Mouse (Mus musculus) liver, embryonic 12.5 days (tissue): ENCODE measurements at regions not wholly inside any gene's neighbourhood (a gene's known extent, or its start where the extent isn't known, plus 50 kb on each side); places are given as distances from the start of the nearest gene placed in this dataset.

Experiments used
- ATAC-seq: fragments of 200-750 bp; cut with Nextera tagmentation; 2 replicates; pipeline ENCODE4 v1.8.0; 2017; ENCODE audit warnings: moderate number of reproducible peaks, mild to moderate bottlenecking, moderate library complexity
- H3K27ac ChIP-seq: fragments of 300-500 bp; sonication (generic); 2 replicates; pipeline ENCODE4 v1.5.1; 2016; ENCODE audit warnings: mild to moderate bottlenecking
- H3K27me3 ChIP-seq: fragments of 300-500 bp; sonication (generic); replicated peaks from 2 replicates; pipeline ENCODE4 v1.6.1; 2016; ENCODE audit warnings: mild to moderate bottlenecking, moderate library complexity
- H3K36me3 ChIP-seq: fragments of 300-500 bp; sonication (generic); 2 replicates; pipeline ENCODE4 v1.6.1; 2016; ENCODE audit warnings: mild to moderate bottlenecking, moderate library complexity
- H3K4me1 ChIP-seq: fragments of 300-500 bp; sonication (generic); 2 replicates; pipeline ENCODE4 v1.6.1; 2016
- H3K4me2 ChIP-seq: fragments of 300-500 bp; sonication (generic); 2 replicates; pipeline ENCODE4 v1.6.1; 2016; ENCODE audit warnings: mild to moderate bottlenecking, moderate library complexity
- H3K4me3 ChIP-seq: fragments of 300-500 bp; sonication (generic); 2 replicates; pipeline ENCODE4 v1.5.1; 2016; ENCODE audit warnings: mild to moderate bottlenecking, moderate library complexity
- H3K9ac ChIP-seq: fragments of 300-500 bp; sonication (generic); 2 replicates; pipeline ENCODE4 v1.6.1; 2016; ENCODE audit warnings: mild to moderate bottlenecking, moderate library complexity
- H3K9me3 ChIP-seq: fragments of 300-500 bp; sonication (generic); replicated peaks from 2 replicates; pipeline ENCODE4 v1.6.1; 2016; ENCODE audit warnings: mild to moderate bottlenecking, moderate library complexity
- WGBS: fragments of 180-500 bp; shearing (Covaris S2); methylation state at CpG from one replicate; pipeline ENCODE4 v1.1.7; 2016; ENCODE audit not compliant: insufficient replicate concordance; 5-methylcytosine and 5-hydroxymethylcytosine counted together

GRCm38 (mm10) chr17:79282771-79283170 lies 72.1 kb downstream of the Cdc42ep3 start:
- WGBS, result 62% methylated on average over 2 of the region's 2 CpGs
- no peaks in the 10 kb centered on the region for H3K9me3 ChIP-seq
- H3K4me1 ChIP-seq, result peaks cover 7% of the 10 kb centered on the region; the same call in 1 of the 2 replicates
- no peak overlapping the region for H3K4me2 ChIP-seq
- no peak for ATAC-seq
- no peak overlapping the region for H3K27ac ChIP-seq
- H3K9ac ChIP-seq, result no peak overlapping the region
- H3K4me3 ChIP-seq, result no peak overlapping the region
- no peaks in the 10 kb centered on the region for H3K36me3 ChIP-seq
- no peaks in the 10 kb centered on the region for H3K27me3 ChIP-seq

- Histone ChIP-seq H3K9me3 (no peaks in the 10 kb centered on the region), H3K4me2 (no peak overlapping the region), H3K4me1 (no peaks in the 10 kb centered on the region), H3K27ac (no peak overlapping the region), H3K4me3 (no peak overlapping the region), H3K36me3 (no peaks in the 10 kb centered on the region), H3K27me3 (no peaks in the 10 kb centered on the region), H3K9ac (no peak overlapping the region)
- 67% methylated on average over 8 of the region's 8 CpGs for WGBS
- ATAC-seq, result no peak
These were observed 81.3 kb downstream of the Cdc42ep3 start for GRCm38 (mm10) chr17:79273551-79273950.

- H3K27ac ChIP-seq, result no peak overlapping the region
These were observed 95.2 kb downstream of the Cdc42ep3 start for GRCm38 (mm10) chr17:79259691-79260090.

GRCm38 (mm10) chr17:79246962-79247902 lies 107.7 kb downstream of the Cdc42ep3 start:
- Histone ChIP-seq H3K9ac (no peak overlapping the region), H3K27ac (no peak overlapping the region), H3K27me3 (no peaks in the 10 kb centered on the region), H3K36me3 (no peaks in the 10 kb centered on the region), H3K4me3 (no peak overlapping the region), H3K4me1 (no peaks in the 10 kb centered on the region), H3K4me2 (no peak overlapping the region), H3K9me3 (no peaks in the 10 kb centered on the region; the same call in 1 of the 2 replicates)
- 71% methylated on average over 9 of the region's 9 CpGs for WGBS
- no peak for ATAC-seq

More at GRCm38 (mm10) chr17:79259691-79260090, 95.2 kb downstream of the Cdc42ep3 start:
- no peak for ATAC-seq
- 41% methylated on average over 5 of the region's 5 CpGs for WGBS
- H3K4me1 ChIP-seq, result no peaks in the 10 kb centered on the region
- no peak overlapping the region for H3K4me3 ChIP-seq
- no peak overlapping the region for H3K9ac ChIP-seq
- no peaks in the 10 kb centered on the region for H3K9me3 ChIP-seq
- H3K36me3 ChIP-seq, result no peaks in the 10 kb centered on the region
- H3K4me2 ChIP-seq, result no peak overlapping the region
- no peaks in the 10 kb centered on the region for H3K27me3 ChIP-seq

GRCm38 (mm10) chr17:79244121-79244520 lies 110.8 kb downstream of the Cdc42ep3 start:
- H3K9ac ChIP-seq, result no peak overlapping the region
- ATAC-seq, result no peak
- no peak overlapping the region for H3K4me2 ChIP-seq
- H3K4me1 ChIP-seq, result no peaks in the 10 kb centered on the region
- WGBS, result 76% methylated on average over 11 of the region's 11 CpGs
- H3K36me3 ChIP-seq, result no peaks in the 10 kb centered on the region
- no peak overlapping the region for H3K27ac ChIP-seq
- no peak overlapping the region for H3K4me3 ChIP-seq
- no peaks in the 10 kb centered on the region for H3K27me3 ChIP-seq
- no peaks in the 10 kb centered on the region; the same call in 1 of the 2 replicates for H3K9me3 ChIP-seq

GRCm38 (mm10) chr17:79243426-79243825 lies 111.5 kb downstream of the Cdc42ep3 start:
- H3K4me3 ChIP-seq, result no peak overlapping the region
- WGBS, result 81% methylated on average over 2 of the region's 2 CpGs
- no peak overlapping the region for H3K27ac ChIP-seq
- no peak for ATAC-seq
- H3K9ac ChIP-seq, result no peak overlapping the region
- H3K4me2 ChIP-seq, result no peak overlapping the region
- no peaks in the 10 kb centered on the region for H3K4me1 ChIP-seq
- no peaks in the 10 kb centered on the region; the same call in 1 of the 2 replicates for H3K9me3 ChIP-seq
- no peaks in the 10 kb centered on the region for H3K36me3 ChIP-seq
- no peaks in the 10 kb centered on the region for H3K27me3 ChIP-seq

- Histone ChIP-seq H3K27ac (no peak overlapping the region), H3K9me3 (no peaks in the 10 kb centered on the region; the same call in 1 of the 2 replicates), H3K27me3 (no peaks in the 10 kb centered on the region), H3K4me1 (no peaks in the 10 kb centered on the region), H3K4me3 (no peak overlapping the region), H3K4me2 (no peak overlapping the region), H3K9ac (no peak overlapping the region), H3K36me3 (no peaks in the 10 kb centered on the region)
- no peak for ATAC-seq
- 66% methylated on average over 3 of the region's 3 CpGs for WGBS
These were observed 113.4 kb downstream of the Cdc42ep3 start for GRCm38 (mm10) chr17:79241489-79241888.

- WGBS, result 43% methylated on average over 3 of the region's 3 CpGs
- no peaks in the 10 kb centered on the region for H3K27me3 ChIP-seq
- H3K9ac ChIP-seq, result no peak overlapping the region
- H3K27ac ChIP-seq, result no peak overlapping the region
- no peak overlapping the region for H3K4me3 ChIP-seq
- no peaks in the 10 kb centered on the region for H3K9me3 ChIP-seq
- peaks cover 2% of the 10 kb centered on the region; the same call in 1 of the 2 replicates for H3K4me1 ChIP-seq
- no peak overlapping the region for H3K4me2 ChIP-seq
- no peak for ATAC-seq
- no peaks in the 10 kb centered on the region for H3K36me3 ChIP-seq
These were observed 118.6 kb downstream of the Cdc42ep3 start for GRCm38 (mm10) chr17:79236244-79236781.

GRCm38 (mm10) chr17:79230653-79231489 lies 124.0 kb downstream of the Cdc42ep3 start:
- Histone ChIP-seq H3K4me3 (no peak overlapping the region), H3K4me1 (peaks cover 6% of the 10 kb centered on the region; the same call in 1 of the 2 replicates), H3K4me2 (peak overlapping the region; percentile 10; the same call in 1 of the 2 replicates), H3K9ac (no peak overlapping the region), H3K36me3 (no peaks in the 10 kb centered on the region), H3K27me3 (no peaks in the 10 kb centered on the region), H3K27ac (no peak overlapping the region), H3K9me3 (no peaks in the 10 kb centered on the region)
- ATAC-seq, result peak; percentile 40; the same call in 1 of the 2 replicates
- 53% methylated on average over 25 of the region's 25 CpGs for WGBS

GRCm38 (mm10) chr17:79206563-79206962 lies 148.3 kb downstream of the Cdc42ep3 start:
- H3K27ac ChIP-seq, result no peak overlapping the region
- no peak for ATAC-seq
- 72% methylated on average over 1 of the region's 1 CpGs for WGBS

GRCm38 (mm10) chr17:79206111-79206510 lies 148.8 kb downstream of the Cdc42ep3 start:
- H3K36me3 ChIP-seq, result no peaks in the 10 kb centered on the region
- ATAC-seq, result no peak
- WGBS, result 81% methylated on average over 4 of the region's 4 CpGs
- H3K4me2 ChIP-seq, result no peak overlapping the region
- no peak overlapping the region for H3K27ac ChIP-seq
- peaks cover 8% of the 10 kb centered on the region; the same call in 1 of the 2 replicates for H3K9me3 ChIP-seq
- H3K4me1 ChIP-seq, result no peaks in the 10 kb centered on the region
- no peak overlapping the region for H3K9ac ChIP-seq
- no peak overlapping the region for H3K4me3 ChIP-seq
- H3K27me3 ChIP-seq, result no peaks in the 10 kb centered on the region

More at GRCm38 (mm10) chr17:79206563-79206962, 148.3 kb downstream of the Cdc42ep3 start:
- Histone ChIP-seq H3K4me2 (no peak overlapping the region), H3K27me3 (no peaks in the 10 kb centered on the region), H3K4me3 (no peak overlapping the region), H3K4me1 (no peaks in the 10 kb centered on the region), H3K36me3 (no peaks in the 10 kb centered on the region), H3K9me3 (peaks cover 8% of the 10 kb centered on the region; the same call in 1 of the 2 replicates), H3K9ac (no peak overlapping the region)
